Mouse (Mus musculus): ENCODE measurements around the gene Usp30. TPM values are rescaled to one million over a fixed set of nuclear protein-coding genes. Genes with fewer than 3 reads are reported as not detected.
A peak's percentile ranks its signal among the peaks of the same experiment; 100 is the strongest.

The Usp30 gene
- polyA plus RNA-seq, 1 experiment, result 36.6 TPM

DNA sequence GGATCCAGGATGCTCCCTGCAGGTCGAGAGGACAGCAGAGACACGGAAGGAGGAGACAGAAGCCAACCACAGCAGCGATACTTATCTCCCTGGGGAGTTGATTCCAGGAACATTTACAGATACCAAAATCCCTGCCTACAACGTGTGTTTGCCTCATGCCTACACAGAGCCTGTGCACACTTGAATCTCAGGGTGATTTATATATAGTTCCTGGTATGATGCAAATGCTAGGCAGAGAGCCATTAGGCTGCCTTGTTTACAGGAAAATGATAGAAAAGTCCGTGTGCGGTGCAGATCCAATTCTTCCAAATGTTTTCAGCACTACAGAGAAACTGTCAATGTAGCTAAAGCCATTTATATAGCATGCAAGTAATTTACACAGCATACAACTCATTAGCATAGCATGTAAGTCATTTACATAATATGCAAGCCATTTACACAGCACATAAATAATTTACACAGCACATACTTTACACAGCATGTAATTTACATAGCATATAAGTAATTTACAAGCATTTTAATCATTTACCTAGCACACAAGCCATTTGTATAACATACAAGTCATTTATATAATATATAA lies 97.9 kb downstream of the Usp30 start:
- Histone ChIP-seq H3K4me1 (ENCODE audit: control insufficient read depth, insufficient read depth, low read length) (peaks cover 2% of the 10 kb centered on the region), H3K4me3 (ENCODE audit: insufficient read depth, low read length) (no peak overlapping the region), H3K27ac (ENCODE audit: insufficient read depth, low read length) (peak overlapping the region; percentile 45; the same call in 1 of the 2 replicates)
- TF ChIP-seq CTCF (IDR thresholded peaks at IDR 0.05; ENCODE audit: extremely low read depth, insufficient read depth, low read length) (no peak), POLR2A (IDR thresholded peaks at IDR 0.05; ENCODE audit: extremely low read depth, insufficient read depth, low read length) (no peak)

DNA sequence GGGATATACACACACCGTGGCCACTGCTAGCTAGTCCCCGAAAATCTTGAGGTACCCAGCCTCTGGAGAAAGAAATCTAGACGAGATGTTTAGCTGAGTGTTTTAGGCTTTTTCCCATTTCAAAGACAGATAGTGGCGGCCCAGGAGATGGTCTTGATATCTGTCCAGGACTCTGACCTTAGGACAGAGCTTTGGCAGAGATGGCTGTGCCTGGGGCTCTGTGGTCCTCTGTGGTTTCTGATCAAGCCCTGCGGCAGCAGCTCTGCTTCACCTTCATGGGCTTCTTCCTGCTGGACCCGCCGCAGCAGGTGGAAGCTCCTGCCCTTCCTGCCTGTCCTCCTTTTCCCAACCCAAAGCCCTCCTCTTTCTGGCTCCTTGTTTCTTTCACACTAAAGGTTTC lies 105.1 kb downstream of the Usp30 start:
- Histone ChIP-seq H3K27ac (ENCODE audit: insufficient read depth, low read length) (no peak overlapping the region), H3K4me1 (ENCODE audit: control insufficient read depth, insufficient read depth, low read length) (no peaks in the 10 kb centered on the region), H3K4me3 (ENCODE audit: insufficient read depth, low read length) (no peak overlapping the region)
- TF ChIP-seq CTCF (IDR thresholded peaks at IDR 0.05; ENCODE audit: extremely low read depth, insufficient read depth, low read length) (no peak), POLR2A (IDR thresholded peaks at IDR 0.05; ENCODE audit: extremely low read depth, insufficient read depth, low read length) (no peak)

DNA sequence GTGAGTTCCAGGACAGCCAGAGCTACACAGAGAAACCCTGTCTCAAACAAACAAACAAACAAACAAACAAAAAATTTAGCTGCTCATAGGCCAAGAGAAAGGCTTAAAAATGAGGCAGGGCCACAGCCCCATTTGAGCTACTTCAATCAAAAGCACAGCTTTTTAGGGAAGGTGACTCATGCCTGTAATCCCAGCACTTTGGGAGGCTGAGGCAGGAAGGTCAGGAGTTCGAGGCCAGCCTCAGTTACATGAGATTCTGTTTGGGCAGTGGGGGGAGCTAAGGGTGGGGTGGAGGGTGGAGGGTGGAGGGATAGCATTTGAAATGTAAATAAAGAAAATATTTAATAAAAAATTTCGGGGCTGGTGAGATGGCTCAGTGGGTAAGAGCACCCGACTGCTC lies 107.7 kb downstream of the Usp30 start:
- Histone ChIP-seq H3K4me3 (ENCODE audit: insufficient read depth, low read length) (no peak overlapping the region), H3K4me1 (ENCODE audit: control insufficient read depth, insufficient read depth, low read length) (no peaks in the 10 kb centered on the region), H3K27ac (ENCODE audit: insufficient read depth, low read length) (no peak overlapping the region)
- no peak for TF ChIP-seq CTCF (IDR thresholded peaks at IDR 0.05; ENCODE audit: extremely low read depth, insufficient read depth, low read length)
- TF ChIP-seq POLR2A (IDR thresholded peaks at IDR 0.05; ENCODE audit: extremely low read depth, insufficient read depth, low read length), result no peak

DNA sequence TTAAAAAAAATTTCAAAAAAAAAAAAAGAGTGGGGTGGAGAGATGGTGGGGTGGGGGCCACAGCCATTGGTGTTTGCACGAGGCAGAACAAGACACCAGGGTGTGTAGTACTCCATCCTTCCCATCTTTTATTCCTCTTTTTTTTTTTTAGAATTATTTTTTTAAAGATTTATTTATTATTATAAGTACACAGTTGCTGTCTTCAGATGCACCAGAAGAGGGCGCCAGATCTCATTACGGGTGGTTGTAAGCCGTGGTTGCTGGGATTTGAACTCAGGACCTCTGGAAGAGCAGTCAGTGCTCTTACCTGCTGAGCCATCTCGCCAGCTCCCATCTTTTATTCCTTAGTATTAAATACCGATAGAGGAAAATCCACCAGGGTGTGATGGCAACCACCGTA lies 108.2 kb downstream of the Usp30 start:
- H3K4me1 ChIP-seq (ENCODE audit: control insufficient read depth, insufficient read depth, low read length), result no peaks in the 10 kb centered on the region
- no peak overlapping the region for H3K27ac ChIP-seq (ENCODE audit: insufficient read depth, low read length)
- H3K4me3 ChIP-seq (ENCODE audit: insufficient read depth, low read length), result no peak overlapping the region
- TF ChIP-seq POLR2A (IDR thresholded peaks at IDR 0.05; ENCODE audit: extremely low read depth, insufficient read depth, low read length), result no peak
- TF ChIP-seq CTCF (IDR thresholded peaks at IDR 0.05; ENCODE audit: extremely low read depth, insufficient read depth, low read length), result no peak

GRCm38 (mm10) chr5:114173877-114174581 lies 108.8 kb downstream of the Usp30 start:
- Histone ChIP-seq H3K4me3 (ENCODE audit: insufficient read depth, low read length) (no peak overlapping the region), H3K27ac (ENCODE audit: insufficient read depth, low read length) (no peak overlapping the region), H3K4me1 (ENCODE audit: control insufficient read depth, insufficient read depth, low read length) (no peaks in the 10 kb centered on the region)
- TF ChIP-seq CTCF (IDR thresholded peaks at IDR 0.05; ENCODE audit: extremely low read depth, insufficient read depth, low read length) (no peak), POLR2A (IDR thresholded peaks at IDR 0.05; ENCODE audit: extremely low read depth, insufficient read depth, low read length) (no peak)

Other genes with a start within 250 kb of the Usp30 start
- gene Selplg, start 232.8 kb upstream of the Usp30 start, polyA plus RNA-seq (2012; rRNA removed), result 43.5 TPM in 2 replicates
- gene Coro1c, start 156.7 kb upstream of the Usp30 start, polyA plus RNA-seq (2012; rRNA removed), result 66.1 and 70.5 TPM in 2 replicates
- 9.8 and 10.3 TPM in 2 replicates for gene Ssh1, start 71.6 kb upstream of the Usp30 start, polyA plus RNA-seq (2012; rRNA removed)
- gene Dao, start 61.8 kb upstream of the Usp30 start, polyA plus RNA-seq (2012; rRNA removed), result 0.06 TPM in 1 of 2 replicates, not detected in the other
- 122 and 128 TPM in 2 replicates for gene Svop, start 26.1 kb downstream of the Usp30 start, polyA plus RNA-seq (2012; rRNA removed)
- 8.4 and 11.5 TPM in 2 replicates for gene Alkbh2, start 62.8 kb downstream of the Usp30 start, polyA plus RNA-seq (2012; rRNA removed)
- 2.6 and 3.9 TPM in 2 replicates for gene Ung, start 64.9 kb downstream of the Usp30 start, polyA plus RNA-seq (2012; rRNA removed)
- 3.1 and 3.3 TPM in 2 replicates for gene Acacb, start 81.1 kb downstream of the Usp30 start, polyA plus RNA-seq (2012; rRNA removed)
- gene Foxn4, start 208.3 kb downstream of the Usp30 start, polyA plus RNA-seq (2012; rRNA removed), result not detected in 2 replicates
- gene Myo1h, start 223.7 kb downstream of the Usp30 start, polyA plus RNA-seq (2012; rRNA removed), result 2.7 and 3.0 TPM in 2 replicates